Mouse (Mus musculus): ENCODE measurements around the gene Fam8a1.

GRCm38 (mm10) chr13:46682921-46683320 is 13.6 kb downstream of the Fam8a1 start:
- TF ChIP-seq POLR2A (IDR thresholded peaks at IDR 0.05; ENCODE audit: borderline replicate concordance, extremely low read depth, low read depth, low read length) (no peak), CTCF (IDR thresholded peaks at IDR 0.05; ENCODE audit: insufficient read depth, low read length) (no peak)
